10 mouse cellular contexts compared by ENCODE assay signal in genomic region chr10:104455549-104456351, GRCm38 (mm10).
DNase-seq lines count a peak whose midpoint lies in the region; ATAC-seq and TF ChIP-seq lines count a peak whose summit lies in the region.
"Had no signal": no experiment of that assay in that cellular context is flagged by ENCODE, and none has a peak within 500 bp of the region (broad histone marks: within the 10 kb centered on the region; RNA-seq: fewer than 3 reads in every experiment).

No protein-coding gene starts in this region.

- H3K9me3 ChIP-seq in forebrain, embryonic 11.5 days (ENCODE audit: control insufficient read depth, low read length): no peaks in the 10 kb centered on the region
- no peaks in the 10 kb centered on the region for H3K9me3 ChIP-seq in forebrain, embryonic 10.5 days
- no peaks in the 10 kb centered on the region for H3K9me3 ChIP-seq in liver, postnatal 0 days (ENCODE audit: low read length)
- H3K9me3 ChIP-seq in hindbrain, embryonic 15.5 days: no peaks in the 10 kb centered on the region
- H3K9me3 ChIP-seq: embryonic facial prominence, embryonic 12.5 days; limb, embryonic 12.5 days had no signal

- no peak for TF ChIP-seq POLR2A in liver, adult 2 months (IDR thresholded peaks at IDR 0.05; ENCODE audit: extremely low read depth, insufficient read depth, low read length)

- ATAC-seq in forebrain, embryonic 11.5 days (replicated peaks; ENCODE audit: low FRiP score): 0 out of 2 replicates have a peak, but pooled peaks have one; percentile 37
- no peak for ATAC-seq in liver, postnatal 0 days
- ATAC-seq in hindbrain, embryonic 15.5 days (ENCODE audit: low FRiP score, low read depth): peak; percentile 48

- TF ChIP-seq EP300 in liver, postnatal 0 days (IDR thresholded peaks at IDR 0.05; ENCODE audit: low read depth): no peak

- H3K4me3 ChIP-seq in forebrain, embryonic 11.5 days (ENCODE audit: low read depth, low read length): no peak overlapping the region
- no peak overlapping the region for H3K4me3 ChIP-seq in forebrain, embryonic 10.5 days
- H3K4me3 ChIP-seq in liver, adult 2 months (ENCODE audit: insufficient read depth, low read depth, low read length): no peak overlapping the region
- no peak overlapping the region for H3K4me3 ChIP-seq in liver, postnatal 0 days (ENCODE audit: low read depth, low read length)
- H3K4me3 ChIP-seq in hindbrain, embryonic 15.5 days: peak overlapping the region; percentile 31
- H3K4me3 ChIP-seq: embryonic facial prominence, embryonic 12.5 days; limb, embryonic 12.5 days had no signal

- H3K36me3 ChIP-seq in forebrain, embryonic 11.5 days (ENCODE audit: control insufficient read depth, insufficient read depth, low read length): no peaks in the 10 kb centered on the region
- no peaks in the 10 kb centered on the region for H3K36me3 ChIP-seq in forebrain, embryonic 10.5 days (replicated peaks)
- H3K36me3 ChIP-seq in liver, adult 2 months (ENCODE audit: control insufficient read depth, insufficient read depth, low read length): no peaks in the 10 kb centered on the region
- no peaks in the 10 kb centered on the region for H3K36me3 ChIP-seq in liver, postnatal 0 days (replicated peaks; ENCODE audit: insufficient read depth, low read length)
- no peaks in the 10 kb centered on the region for H3K36me3 ChIP-seq in hindbrain, embryonic 15.5 days
- H3K36me3 ChIP-seq: embryonic facial prominence, embryonic 12.5 days; limb, embryonic 12.5 days had no signal

- no peaks in the 10 kb centered on the region for H3K4me1 ChIP-seq in forebrain, embryonic 11.5 days (replicated peaks; ENCODE audit: control insufficient read depth, insufficient read depth, low read length)
- H3K4me1 ChIP-seq in forebrain, embryonic 10.5 days: peaks cover 10% of the 10 kb centered on the region; the same call in 1 of the 2 replicates
- H3K4me1 ChIP-seq in liver, adult 2 months (ENCODE audit: control insufficient read depth, insufficient read depth, low read length): peaks cover 2% of the 10 kb centered on the region; the same call in 1 of the 2 replicates
- no peaks in the 10 kb centered on the region for H3K4me1 ChIP-seq in liver, postnatal 0 days (ENCODE audit: insufficient read depth)
- H3K4me1 ChIP-seq in hindbrain, embryonic 15.5 days (replicated peaks): no peaks in the 10 kb centered on the region
- H3K4me1 ChIP-seq: embryonic facial prominence, embryonic 12.5 days; limb, embryonic 12.5 days had no signal

- TF ChIP-seq CTCF in liver, adult 2 months (IDR thresholded peaks at IDR 0.05; ENCODE audit: low read depth, low read length): no peak
- TF ChIP-seq CTCF in liver, postnatal 0 days (IDR thresholded peaks at IDR 0.05; ENCODE audit: low read depth): no peak

- 51% methylated on average over 14 of the region's 14 CpGs for WGBS in forebrain, embryonic 11.5 days
- 70% methylated on average over 14 of the region's 14 CpGs for WGBS in forebrain, embryonic 10.5 days
- 59% methylated on average over 14 of the region's 14 CpGs for WGBS in liver, adult 2 months
- 62% methylated on average over 14 of the region's 14 CpGs for WGBS in liver, postnatal 0 days (ENCODE audit: insufficient replicate concordance)
- WGBS in hindbrain, embryonic 15.5 days: 22% methylated on average over 14 of the region's 14 CpGs

- H3K4me2 ChIP-seq in forebrain, embryonic 11.5 days (ENCODE audit: low read depth, low read length, severe bottlenecking): no peak overlapping the region
- H3K4me2 ChIP-seq in liver, postnatal 0 days (ENCODE audit: low read depth, low read length): no peak overlapping the region
- H3K4me2 ChIP-seq in hindbrain, embryonic 15.5 days: peak overlapping the region; percentile 53
- H3K4me2 ChIP-seq: embryonic facial prominence, embryonic 12.5 days; limb, embryonic 12.5 days had no signal

- DNase-seq in forebrain, embryonic 11.5 days (ENCODE audit: low spot score): no peak
- no peak for DNase-seq in forebrain, embryonic 10.5 days (ENCODE audit: extremely low spot score, low spot score)
- peak; percentile 63 for DNase-seq in liver, adult 2 months (ENCODE audit: extremely low read depth, low read depth, low spot score)
- no peak for DNase-seq in liver, postnatal 0 days
- peak; percentile 47 for DNase-seq in retina, postnatal 1 day
- no peak for DNase-seq in right cerebral cortex, postnatal 10 days (ENCODE audit: low spot score in 2 of 2)
- no peak for DNase-seq in thymus, postnatal 36 days

- H3K27me3 ChIP-seq in forebrain, embryonic 11.5 days (ENCODE audit: control insufficient read depth, insufficient read depth, low read length): no peaks in the 10 kb centered on the region
- H3K27me3 ChIP-seq in forebrain, embryonic 10.5 days (ENCODE audit: poor library complexity, severe bottlenecking): no peaks in the 10 kb centered on the region
- H3K27me3 ChIP-seq in liver, adult 2 months (ENCODE audit: control insufficient read depth, insufficient read depth, low read length): no peaks in the 10 kb centered on the region
- no peaks in the 10 kb centered on the region for H3K27me3 ChIP-seq in liver, postnatal 0 days (ENCODE audit: insufficient read depth, low read length)
- H3K27me3 ChIP-seq in hindbrain, embryonic 15.5 days: no peaks in the 10 kb centered on the region
- H3K27me3 ChIP-seq: embryonic facial prominence, embryonic 12.5 days; limb, embryonic 12.5 days had no signal

- H3K79me2 ChIP-seq in liver, adult 2 months (ENCODE audit: control insufficient read depth, insufficient read depth, low read length): no peaks in the 10 kb centered on the region

- no peak overlapping the region for H3K27ac ChIP-seq in forebrain, embryonic 11.5 days (ENCODE audit: low read depth, low read length)
- H3K27ac ChIP-seq in forebrain, embryonic 10.5 days: no peak overlapping the region
- H3K27ac ChIP-seq in liver, adult 2 months (replicated peaks; ENCODE audit: insufficient read depth, low read depth, low read length): no peak overlapping the region
- no peak overlapping the region for H3K27ac ChIP-seq in liver, postnatal 0 days (ENCODE audit: low read depth)
- peak overlapping the region; percentile 12 for H3K27ac ChIP-seq in hindbrain, embryonic 15.5 days (replicated peaks)
- H3K27ac ChIP-seq: embryonic facial prominence, embryonic 12.5 days; limb, embryonic 12.5 days had no signal

- no peak overlapping the region for H3K9ac ChIP-seq in forebrain, embryonic 11.5 days (ENCODE audit: low read length)
- H3K9ac ChIP-seq in liver, adult 2 months (ENCODE audit: low read depth, low read length): no peak overlapping the region
- no peak overlapping the region for H3K9ac ChIP-seq in liver, postnatal 0 days (replicated peaks)
- peak overlapping the region; percentile 40 for H3K9ac ChIP-seq in hindbrain, embryonic 15.5 days
- H3K9ac ChIP-seq: embryonic facial prominence, embryonic 12.5 days; limb, embryonic 12.5 days had no signal

Comparison
In these comparisons a context has a peak if more than half of its experiments do, and no peak if none do; other contexts are left out.
1. DNase-seq: peak in liver, adult 2 months (single experiment) and retina, postnatal 1 day (single experiment); none in forebrain, embryonic 11.5 days (single experiment), forebrain, embryonic 10.5 days (single experiment), liver, postnatal 0 days (single experiment), right cerebral cortex, postnatal 10 days (0 of 2) and thymus, postnatal 36 days (0 of 2).